Mouse (Mus musculus) monocyte, adult 2 months (primary cell): ENCODE measurements around the gene Dnal4.

Source experiments
- DNase-seq, 2 experiments: peaks; one replicate each; pipeline ENCODE4 v3.0.0; 2022; ENCODE audit warnings: low spot score in 2 of 2, low read depth in 1 of 2

The Dnal4 gene

DNA sequence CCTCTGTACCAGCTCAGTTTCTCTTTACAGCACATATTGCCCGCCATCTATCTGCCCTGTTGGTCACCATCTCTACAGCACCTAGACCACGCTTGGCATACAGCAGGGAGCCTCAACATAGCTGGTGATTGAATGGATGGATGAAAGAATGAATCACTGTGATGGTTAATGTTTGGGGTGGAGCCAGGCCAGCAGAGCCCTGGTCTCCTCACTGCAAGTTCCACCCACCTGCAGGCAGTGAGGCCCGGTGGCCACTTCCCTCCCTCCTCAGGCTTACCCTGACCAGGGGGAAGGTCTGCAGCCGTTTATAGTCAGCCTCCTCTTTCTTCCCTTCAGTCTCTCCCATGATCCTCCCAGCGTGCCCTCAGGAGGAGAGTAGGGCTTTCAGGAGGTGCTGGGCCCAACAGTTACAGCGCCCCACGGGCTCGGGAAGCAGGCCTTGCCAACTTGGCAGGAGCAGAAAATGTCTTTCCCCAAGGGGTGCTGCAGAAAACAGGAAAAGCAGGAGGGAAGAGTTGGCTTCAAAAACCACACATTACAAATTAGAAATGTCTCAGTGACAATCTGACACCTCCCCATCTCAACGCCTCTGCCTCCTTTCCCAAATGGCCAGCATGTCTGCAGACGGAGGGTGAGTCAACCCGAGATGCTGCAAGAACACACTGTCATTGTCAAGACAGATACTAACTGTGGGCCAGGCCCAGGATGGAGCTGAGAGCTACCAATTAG lies 12.9 kb downstream of the Dnal4 start:
- DNase-seq, result no peak

GRCm38 (mm10) chr15:79763601-79764246 lies 13.9 kb downstream of the Dnal4 start:
- no peak for DNase-seq

DNA sequence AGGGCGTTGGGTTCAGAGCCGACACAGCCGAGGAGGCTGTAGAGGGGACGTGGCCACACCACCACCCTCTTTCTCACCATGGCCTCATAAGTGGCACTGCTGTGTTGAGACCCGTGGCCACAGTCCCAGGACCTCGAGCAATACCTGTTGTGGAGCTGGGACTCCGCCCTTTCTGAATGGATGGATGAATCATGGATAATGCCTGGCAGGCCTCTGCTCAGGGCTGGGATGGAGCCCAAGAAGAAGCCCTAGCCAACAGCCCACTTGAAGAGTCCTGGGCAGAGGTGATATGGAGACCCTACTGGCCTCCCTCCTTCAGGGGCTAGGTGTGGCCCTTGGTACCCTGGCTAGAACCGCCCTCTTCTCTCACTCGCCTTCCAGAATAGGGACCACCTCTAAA lies 14.6 kb downstream of the Dnal4 start:
- DNase-seq, result no peak

DNA sequence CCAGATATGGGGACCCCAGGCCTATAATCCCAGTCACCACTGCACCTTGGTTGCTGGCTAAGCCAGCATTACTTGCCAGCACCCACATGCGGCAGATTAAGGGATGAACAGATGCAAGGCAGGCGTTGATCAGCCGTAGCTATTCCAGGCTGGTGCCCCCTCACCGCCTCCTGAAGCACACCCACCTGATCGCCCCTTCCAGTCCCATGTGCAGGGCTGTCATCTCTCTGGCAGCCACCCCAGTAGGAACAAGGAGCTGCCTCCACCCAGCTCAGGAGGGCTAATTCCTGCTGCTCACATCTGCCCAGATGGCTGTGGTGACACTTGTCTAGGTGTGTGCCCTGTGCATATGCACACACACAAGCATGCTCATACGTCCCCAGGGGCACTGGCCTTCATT lies 16.7 kb downstream of the Dnal4 start:
- DNase-seq, result no peak

GRCm38 (mm10) chr15:79757118-79757517 lies 20.5 kb downstream of the Dnal4 start:
- no peak for DNase-seq

DNA sequence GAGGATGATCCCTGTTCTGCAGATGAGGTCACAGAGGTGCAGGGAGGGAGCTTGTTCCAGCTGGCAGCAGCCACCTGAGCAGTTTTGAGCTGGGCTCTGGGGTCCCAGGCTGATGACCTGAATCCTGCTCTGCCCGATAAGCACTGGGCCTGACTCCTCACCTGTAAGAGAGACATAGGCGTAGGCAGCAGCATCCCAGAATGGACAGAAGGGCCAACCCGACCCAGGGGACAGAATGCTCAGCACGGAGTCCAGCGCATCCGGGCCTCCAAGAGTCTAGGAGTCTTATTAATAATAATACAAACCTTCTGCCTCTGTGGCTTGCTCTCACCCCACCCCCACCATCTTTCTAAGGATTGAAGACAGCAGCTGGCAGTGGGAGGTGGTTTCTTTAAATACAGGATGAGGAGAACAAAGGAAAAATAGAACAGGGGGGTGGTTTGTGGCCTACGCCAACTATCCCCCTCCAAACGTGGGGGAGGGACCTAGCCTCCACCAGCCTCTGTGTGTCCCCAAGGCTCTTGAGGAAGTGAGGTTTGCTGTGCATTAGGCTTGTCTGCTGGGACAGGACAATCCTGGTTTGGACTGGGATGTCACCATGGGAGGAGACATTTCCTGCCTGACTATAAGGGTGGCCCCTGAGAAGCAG lies 21.5 kb downstream of the Dnal4 start:
- no peak for DNase-seq

GRCm38 (mm10) chr15:79755176-79755575 lies 22.5 kb downstream of the Dnal4 start:
- DNase-seq, result no peak

- DNase-seq, result no peak
These were observed 23.8 kb downstream of the Dnal4 start for GRCm38 (mm10) chr15:79753873-79754272.

DNA sequence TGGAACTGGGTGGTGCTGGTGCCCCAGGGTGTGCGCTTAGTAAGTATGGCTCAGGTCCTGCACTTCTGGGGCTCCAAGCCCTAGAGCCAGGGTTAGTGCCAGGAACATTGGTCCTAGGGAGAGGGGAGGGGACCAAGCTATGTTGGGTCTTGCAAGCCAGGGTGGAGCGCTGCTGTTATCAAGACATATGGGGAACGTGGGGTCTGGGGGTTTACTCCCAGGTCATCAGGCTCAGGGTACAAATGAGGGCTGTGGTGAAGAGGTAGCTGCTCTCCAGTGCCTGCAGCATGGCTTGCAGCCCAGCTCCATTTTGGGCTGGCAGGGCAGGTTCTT lies 24.3 kb downstream of the Dnal4 start:
- no peak for DNase-seq

DNA sequence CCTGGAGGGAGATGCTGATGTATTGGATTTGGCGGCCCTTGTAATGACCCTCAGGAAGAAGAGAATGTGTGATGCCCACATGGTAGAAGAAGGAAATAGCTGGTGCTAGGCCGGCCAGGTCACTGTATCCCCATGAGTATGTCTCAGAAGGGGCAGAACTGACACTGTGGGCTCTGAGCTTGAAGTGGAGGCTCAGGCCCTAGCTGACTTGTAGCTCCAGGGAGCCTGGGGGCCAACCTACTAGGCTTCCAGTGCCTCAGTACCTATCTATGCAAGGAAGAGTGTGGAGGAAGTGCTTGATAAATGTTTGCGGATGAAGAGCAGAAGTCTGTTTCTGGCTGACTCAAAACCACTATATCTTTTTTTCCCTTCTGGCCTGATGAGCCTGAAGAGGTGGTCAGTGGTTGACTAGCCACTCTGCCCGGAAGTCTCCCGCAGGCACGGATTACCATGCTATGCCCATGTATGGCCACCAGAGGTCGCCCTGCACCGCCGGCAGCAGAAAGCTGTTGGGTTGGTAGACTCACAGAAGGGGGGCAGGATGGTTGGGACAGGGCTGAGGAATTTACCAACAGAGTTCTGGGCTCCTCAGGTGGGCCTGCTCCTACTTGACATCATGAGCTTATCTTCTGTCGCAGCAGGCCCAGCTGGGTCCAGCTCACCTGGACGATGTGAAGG lies 24.8 kb downstream of the Dnal4 start:
- peak; percentile 55 to 72 for DNase-seq

DNA sequence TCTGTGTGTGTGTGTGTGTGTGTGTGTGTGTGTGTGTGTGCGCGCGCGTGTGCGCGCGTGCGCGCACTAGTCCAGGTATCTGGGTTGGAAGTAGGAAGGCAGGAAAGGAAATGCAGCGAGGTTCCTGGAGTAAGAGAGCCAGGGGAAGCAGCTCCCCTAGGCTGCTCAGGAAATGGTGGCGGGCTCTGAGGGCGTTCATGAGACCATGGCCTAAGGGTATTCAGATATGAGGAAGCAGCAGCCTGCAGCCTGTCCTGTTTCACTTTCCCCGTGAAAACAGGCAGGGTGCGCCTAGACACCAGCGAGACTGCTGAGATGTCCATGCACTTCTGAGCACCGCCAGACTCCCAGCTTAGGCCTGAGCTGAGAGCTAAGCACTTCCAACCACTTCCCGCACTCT lies 25.9 kb downstream of the Dnal4 start:
- DNase-seq, result peak in 1 of 2 experiments; percentile 47

DNA sequence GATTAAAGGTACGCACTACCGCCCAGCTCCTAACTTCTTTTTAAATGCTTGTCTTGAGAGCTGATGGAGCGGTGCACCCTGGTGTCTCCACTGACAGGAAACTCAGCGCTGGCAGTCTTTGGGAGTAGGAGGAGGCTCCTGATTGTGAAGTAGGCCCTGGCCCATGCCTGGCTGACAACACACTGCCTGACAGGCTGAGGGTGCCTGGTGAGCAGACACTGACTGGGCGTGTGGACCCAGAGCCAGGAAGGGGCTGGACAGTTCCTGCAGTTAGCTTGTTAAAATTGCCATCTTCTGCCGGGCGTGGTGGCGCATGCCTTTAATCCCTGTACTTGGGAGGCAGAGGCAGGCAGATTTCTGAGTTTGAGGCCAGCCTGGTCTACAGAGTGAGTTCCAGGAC lies 27.4 kb downstream of the Dnal4 start:
- no peak for DNase-seq

DNA sequence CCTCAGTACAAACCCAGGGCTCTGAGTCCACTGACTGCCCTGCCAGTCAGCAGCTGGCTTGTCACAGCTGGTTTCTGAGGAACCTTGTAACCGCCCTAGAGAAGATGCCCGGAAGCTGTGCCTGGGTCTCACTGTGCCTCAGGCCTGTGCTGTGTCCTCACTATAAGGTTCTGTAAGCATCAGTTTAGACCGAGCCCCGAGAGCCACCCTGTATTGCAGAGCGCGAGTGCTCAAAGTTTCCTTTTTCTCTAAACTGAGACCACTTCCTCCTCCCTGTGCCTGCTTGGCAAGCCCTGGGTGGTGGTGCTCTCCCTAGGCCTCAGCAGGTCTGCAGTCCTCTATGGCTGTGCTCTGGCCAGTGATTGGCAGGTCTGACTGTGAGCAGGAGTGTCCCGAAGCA lies 28.5 kb downstream of the Dnal4 start:
- no peak for DNase-seq

- DNase-seq, result no peak
These were observed 29.7 kb downstream of the Dnal4 start for GRCm38 (mm10) chr15:79747998-79748397.

- DNase-seq, result no peak
These were observed 31.8 kb downstream of the Dnal4 start for GRCm38 (mm10) chr15:79745883-79746282.

DNA sequence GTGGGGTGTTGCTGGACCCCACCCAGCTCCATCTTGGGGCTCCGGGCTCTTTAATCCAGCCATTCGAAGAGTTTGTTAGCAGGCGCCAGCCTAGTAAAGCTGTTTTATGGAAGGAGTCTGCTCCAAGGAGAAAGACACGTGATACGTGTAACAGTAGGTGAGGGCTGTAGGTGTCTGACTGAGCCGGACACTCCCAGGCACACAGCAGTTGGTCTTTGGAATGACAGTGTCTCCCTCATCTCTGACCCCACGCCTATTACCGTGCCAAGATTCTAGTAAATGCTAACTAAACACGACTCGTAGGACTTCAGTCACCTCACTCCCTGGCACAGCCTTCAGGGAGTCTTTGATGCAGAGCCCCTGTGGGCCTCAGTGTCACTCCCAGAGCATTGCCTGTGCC lies 32.3 kb downstream of the Dnal4 start:
- DNase-seq, result no peak

DNA sequence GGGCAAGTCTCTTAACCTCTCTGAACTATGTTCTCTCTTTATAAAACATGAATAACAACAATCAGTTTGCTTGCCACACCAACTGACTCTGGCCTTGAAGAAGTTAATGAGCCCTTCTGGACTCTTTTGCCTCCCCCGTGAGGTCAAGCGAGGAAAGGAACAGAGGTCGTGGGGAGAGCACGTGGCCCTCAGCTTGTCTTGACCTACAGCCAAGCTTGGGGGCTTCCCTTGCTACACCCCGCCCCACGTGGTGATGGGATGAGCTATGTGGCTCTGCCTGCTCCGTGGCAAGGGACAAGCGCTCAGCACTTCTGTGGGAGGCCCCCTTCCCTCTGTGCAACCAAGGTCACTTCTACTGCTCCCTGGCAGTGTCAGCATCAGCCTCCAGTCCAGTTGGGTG lies 32.9 kb downstream of the Dnal4 start:
- DNase-seq, result no peak

DNA sequence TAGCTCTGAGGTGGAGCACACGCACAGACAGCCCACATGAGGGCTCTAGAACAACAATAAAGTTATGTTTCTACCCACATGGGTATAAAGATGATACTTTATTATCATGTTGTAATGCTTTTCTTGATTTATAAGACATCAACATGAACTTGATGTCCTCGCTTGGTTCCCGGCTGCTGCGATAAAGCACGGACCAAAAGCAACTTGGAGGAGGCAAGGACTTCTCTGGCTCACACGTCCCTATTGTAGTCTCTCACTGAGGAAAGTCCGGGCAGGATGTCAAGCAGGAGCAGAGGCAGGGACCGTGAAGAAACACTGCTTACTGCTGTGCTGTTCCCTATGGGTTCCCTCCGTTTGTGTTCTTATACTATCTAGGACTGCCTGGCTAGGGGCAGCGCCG lies 33.6 kb downstream of the Dnal4 start:
- no peak for DNase-seq

- no peak for DNase-seq
These were observed 35.0 kb downstream of the Dnal4 start for GRCm38 (mm10) chr15:79742706-79743023.

GRCm38 (mm10) chr15:79741921-79742705 lies 35.5 kb downstream of the Dnal4 start, which contains the start of gene Sun2:
Sun2 (minus strand) TSS chr15:79742536.
- peak; percentile 81 to 90 for DNase-seq

GRCm38 (mm10) chr15:79741173-79741858 lies 36.3 kb downstream of the Dnal4 start:
- DNase-seq, result peak in 1 of 2 experiments; percentile 33
